Mouse (Mus musculus): ENCODE data around the gene Dip2c.

- TF ChIP-seq POLR2A (IDR thresholded peaks at IDR 0.05; ENCODE audit: insufficient read depth, low read length) (no peak), CTCF (IDR thresholded peaks at IDR 0.05; ENCODE audit: low read depth, low read length) (no peak), EP300 (IDR thresholded peaks at IDR 0.05; ENCODE audit: insufficient read depth, low read depth, low read length) (peak; percentile 87)
These were observed 53.1 kb downstream of the Dip2c start for GRCm38 (mm10) chr13:9329307-9329915.
